Mouse (Mus musculus) spleen, adult 2 months (tissue): ENCODE data around the gene Hbq1a.

Experiments
- CTCF ChIP-seq: fragments of 200-500 bp; IDR thresholded peaks from 2 replicates; pipeline ENCODE4 v1.5.1; 2011; ENCODE audit warnings: mild to moderate bottlenecking, inconsistent platforms; ENCODE audit not compliant: insufficient read depth, insufficient read length, insufficient replicate concordance; ENCODE audit errors: extremely low read depth
- POLR2A ChIP-seq: fragments of 200-500 bp; IDR thresholded peaks from 2 replicates; pipeline ENCODE4 v1.6.1; 2011; ENCODE audit warnings: low read depth, low read length, inconsistent platforms

- no peak for TF ChIP-seq CTCF
- no peak for TF ChIP-seq POLR2A
These were observed 33.4 kb downstream of the Hbq1a start for GRCm38 (mm10) chr11:32333235-32333634.
